ENCODE assay signal across 8 mouse cellular contexts in the genomic region with DNA sequence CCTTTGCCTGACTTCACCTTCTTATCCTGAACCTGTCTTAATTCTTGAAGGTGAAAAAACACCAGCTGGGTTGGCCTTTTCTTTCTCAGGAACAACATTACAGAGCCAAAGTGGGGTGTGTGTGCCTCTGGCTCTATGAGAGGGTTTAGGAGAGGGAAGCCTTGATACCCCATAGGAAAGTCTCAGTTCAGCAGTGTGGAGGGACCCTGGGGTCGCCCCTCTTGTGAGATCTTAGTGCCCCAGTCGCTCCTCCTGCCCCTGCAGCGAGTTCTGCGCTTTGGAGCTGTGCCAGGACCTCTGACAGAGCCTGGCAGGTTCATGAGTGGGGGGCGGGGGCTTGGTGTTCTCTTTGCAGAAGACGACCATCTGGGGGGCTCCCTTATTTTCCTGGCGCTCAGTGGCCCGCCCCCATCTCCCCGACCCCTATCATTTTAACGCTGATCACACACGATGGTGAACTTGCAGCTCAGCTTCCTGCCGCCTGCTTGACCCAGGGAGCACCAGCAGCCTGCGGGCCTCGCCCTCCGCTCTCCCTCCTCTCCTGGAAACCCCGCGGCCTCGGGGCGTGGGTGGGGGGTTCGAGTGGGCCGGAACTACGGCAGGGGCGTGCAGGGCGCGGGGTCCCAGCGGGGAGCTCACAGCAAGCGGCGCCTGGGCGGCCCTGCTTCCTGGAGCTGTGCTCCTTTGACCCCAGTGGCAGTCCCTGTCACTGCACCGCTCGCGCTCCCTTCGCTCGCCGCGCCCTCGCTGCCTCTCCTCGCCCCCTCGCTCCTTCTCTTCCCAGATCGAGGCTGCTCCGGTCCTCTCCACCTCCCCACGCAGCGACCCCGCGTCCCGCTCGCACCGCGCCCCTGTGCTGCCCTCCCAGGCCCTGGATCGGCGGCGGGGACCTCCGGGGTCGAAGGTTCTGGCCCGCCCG. TPM values are rescaled to one million over a fixed set of nuclear protein-coding genes. Genes with fewer than 3 reads are reported as not detected.
A peak's percentile ranks its signal among the peaks of the same experiment; 100 is the strongest.
DNase-seq lines count a peak whose midpoint lies in the region; ATAC-seq lines count a peak whose summit lies in the region.

Gene Mpped2, plus strand, starts transcription at position 487 of the 919 bp plus-strand sequence.

- peak; percentile 65 for ATAC-seq in hindbrain, embryonic 12.5 days (ENCODE audit: low FRiP score)

- H3K27me3 ChIP-seq in hindbrain, embryonic 12.5 days, result peaks cover 5% of the 10 kb centered on the region; the same call in 1 of the 2 replicates

- peak within 1 kb of the TSS; percentile 83 for H3K4me3 ChIP-seq in hindbrain, embryonic 12.5 days

- H3K27ac ChIP-seq in hindbrain, embryonic 12.5 days, result peak within 1 kb of the TSS; percentile 98

- H3K36me3 ChIP-seq in hindbrain, embryonic 12.5 days, result no peaks in the 10 kb centered on the region

- peak within 1 kb of the TSS; percentile 94 for H3K9ac ChIP-seq in hindbrain, embryonic 12.5 days

- peak; percentile 50 for DNase-seq in adrenal gland, adult 8-10 months
- peak; percentile 85 to 87 for DNase-seq in cerebellum, postnatal 10 days
- peak; percentile 50 to 59 for DNase-seq in frontal cortex, postnatal 36 days (ENCODE audit: low spot score in 2 of 2)
- peak; percentile 49 to 53 for DNase-seq in layer of hippocampus, postnatal 36 days
- DNase-seq in lung, postnatal 25 days (ENCODE audit: low spot score), result peak; percentile 26
- peak; percentile 75 to 77 for DNase-seq in right cerebral cortex, postnatal 10 days (ENCODE audit: low spot score in 2 of 2)
- DNase-seq in T-cell, adult 2 months (ENCODE audit: low spot score), result no peak

- under 1% methylated on average over 46 of the region's 56 CpGs for WGBS in hindbrain, embryonic 12.5 days

- no peaks in the 10 kb centered on the region for H3K9me3 ChIP-seq in hindbrain, embryonic 12.5 days (replicated peaks)

- H3K4me2 ChIP-seq in hindbrain, embryonic 12.5 days (replicated peaks), result peak within 1 kb of the TSS; percentile 95

- H3K4me1 ChIP-seq in hindbrain, embryonic 12.5 days, result peaks cover 18% of the 10 kb centered on the region

RNA-seq across cellular contexts. Expression of gene Mpped2, which starts in this region (rescaled TPM):
- 10 to 100 TPM; 27.6 to 39.9 (median 33.4) TPM for total RNA-seq in adrenal gland, adult 8-10 months (2022)
- 84.2 and 98.3 TPM in 2 replicates for polyA plus RNA-seq in hindbrain, embryonic 12.5 days (2016; fragmentation: Nextera tagmentation; extraction: Ambion mirVana)
- total RNA-seq in layer of hippocampus, postnatal 36 days (2021), result 10 to 100 TPM; 33.2 to 40.0 TPM
